Mouse (Mus musculus) T-helper 17 cell (primary cell): Measurements from ENCODE around the gene Lrrn2.

Experiments used
- in situ Hi-C, 2 experiments: fragments of 300-600 bp; cut with MboI, MseI; formaldehyde crosslinking; loops; 1 replicate in 1 of 2; 2 replicates in 1 of 2; pipeline ENCODE4 v1.15.1; 2025; ENCODE audit warnings: high pct_unique_total_duplicates in 2 of 2

Lrrn2 gene

DNA sequence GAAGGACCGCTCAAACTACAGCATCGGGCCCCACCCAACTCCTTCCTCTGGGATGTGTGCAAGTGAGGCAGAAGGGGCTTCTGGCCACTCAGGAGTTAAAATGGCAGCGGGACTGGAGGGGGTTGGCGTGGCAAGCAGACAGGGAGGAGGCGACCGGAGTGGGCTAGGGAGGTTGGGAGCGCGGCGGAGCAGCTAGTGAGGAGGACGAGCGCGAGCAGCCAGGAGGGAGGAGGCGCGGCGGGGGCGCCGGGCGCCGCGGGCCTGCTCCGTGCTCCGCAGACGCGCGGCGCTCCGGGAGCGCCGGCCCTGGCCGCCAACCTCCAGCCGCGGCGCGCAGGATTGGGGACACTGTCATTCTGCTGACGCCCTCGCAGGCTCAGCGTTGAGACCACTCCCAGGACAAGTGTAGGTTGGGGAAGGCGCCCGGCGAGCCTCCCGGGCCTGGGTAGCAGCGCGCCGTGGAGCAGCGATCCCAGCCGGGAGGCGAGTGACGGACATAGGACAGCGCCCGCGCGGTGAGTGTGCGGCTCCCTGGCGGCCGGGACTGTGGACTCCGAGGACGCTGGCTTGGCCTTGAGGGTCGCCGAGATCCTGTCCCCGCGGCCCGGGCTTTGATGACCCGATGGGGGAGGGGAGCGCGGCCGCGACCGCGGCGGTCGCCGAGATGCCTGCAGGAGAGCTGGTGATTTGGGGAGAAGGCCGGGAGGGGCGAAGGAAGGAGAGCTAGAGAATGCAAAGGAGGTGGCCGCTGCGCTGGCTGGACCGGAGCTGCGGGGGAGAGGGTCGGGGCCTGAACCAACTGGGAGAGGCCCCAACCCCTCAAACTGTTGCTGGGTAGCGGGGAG lies at the start of gene Lrrn2:
TSS of gene Lrrn2 (plus strand) at position 113 of the 845 bp plus-strand sequence.
- in situ Hi-C loops: no loop called here

GRCm38 (mm10) chr1:132831963-132832362 lies 48.1 kb upstream of the Lrrn2 start:
- in situ Hi-C loops: no loop called here

- in situ Hi-C loops: no loop called here
Observed at GRCm38 (mm10) chr1:132834037-132834436, 46.0 kb upstream of the Lrrn2 start.

DNA sequence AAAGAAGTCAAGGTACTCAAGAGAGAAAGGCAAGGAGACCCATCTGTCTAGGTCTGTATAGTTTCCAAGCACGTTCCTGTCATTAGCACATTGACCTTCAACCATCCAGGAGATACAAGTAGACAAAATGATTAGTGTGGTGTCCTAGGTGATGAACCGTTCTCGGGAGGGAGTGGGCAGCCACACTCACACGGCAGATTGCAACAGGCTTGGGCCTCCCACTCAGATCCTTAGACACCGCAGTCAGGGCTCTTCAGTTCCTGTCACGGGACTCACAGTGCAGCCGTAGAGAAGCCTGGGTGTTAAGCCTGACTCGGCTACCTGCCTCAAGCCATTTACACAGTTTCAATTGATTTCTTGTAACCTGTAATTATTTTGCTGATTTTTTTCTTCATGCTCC lies 43.2 kb upstream of the Lrrn2 start:
- in situ Hi-C loops: no loop called here

DNA sequence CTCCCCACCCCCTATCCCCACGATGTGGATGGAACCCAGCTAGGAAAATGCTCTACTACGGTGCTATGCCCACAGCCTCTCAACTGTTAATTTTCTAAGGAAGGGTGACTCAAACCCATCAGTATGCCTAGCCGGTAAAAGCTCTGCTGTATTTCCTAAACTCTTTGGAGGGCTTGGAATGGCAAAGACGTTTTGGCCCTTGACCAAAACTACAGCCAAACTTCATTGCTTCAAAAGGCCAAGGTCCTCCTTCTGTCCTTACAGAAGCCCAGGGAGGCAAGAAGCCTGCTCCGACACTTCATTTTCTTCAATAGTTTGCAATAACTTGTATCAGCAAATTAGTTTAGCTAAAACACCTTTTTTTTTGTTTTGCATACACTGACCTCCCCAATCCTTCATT lies 42.4 kb upstream of the Lrrn2 start:
- in situ Hi-C loops: no loop called here

GRCm38 (mm10) chr1:132838371-132838770 lies 41.7 kb upstream of the Lrrn2 start:
- in situ Hi-C loops: no loop called here

DNA sequence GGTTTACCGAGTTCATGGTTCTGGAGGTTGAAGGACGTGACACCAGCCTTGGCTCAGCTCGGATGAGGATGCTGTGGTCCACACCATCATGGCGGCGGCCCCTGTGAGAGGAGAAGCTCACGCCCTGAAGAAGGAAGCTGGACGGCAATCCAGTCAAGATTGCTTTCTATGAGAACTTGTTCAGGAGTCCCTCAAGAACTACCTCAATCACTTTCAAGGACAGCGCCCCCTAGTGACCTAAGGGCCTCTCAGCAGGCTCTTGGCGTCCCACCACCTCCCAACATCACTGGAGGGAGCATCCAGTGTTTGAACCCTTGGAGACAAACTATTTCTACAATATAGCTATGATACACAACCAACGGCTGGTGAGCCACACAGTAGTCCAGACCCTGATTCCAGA lies 36.5 kb upstream of the Lrrn2 start:
- in situ Hi-C loops: no loop called here

- in situ Hi-C loops: no loop called here
Observed at GRCm38 (mm10) chr1:132844088-132844804, 35.8 kb upstream of the Lrrn2 start.

DNA sequence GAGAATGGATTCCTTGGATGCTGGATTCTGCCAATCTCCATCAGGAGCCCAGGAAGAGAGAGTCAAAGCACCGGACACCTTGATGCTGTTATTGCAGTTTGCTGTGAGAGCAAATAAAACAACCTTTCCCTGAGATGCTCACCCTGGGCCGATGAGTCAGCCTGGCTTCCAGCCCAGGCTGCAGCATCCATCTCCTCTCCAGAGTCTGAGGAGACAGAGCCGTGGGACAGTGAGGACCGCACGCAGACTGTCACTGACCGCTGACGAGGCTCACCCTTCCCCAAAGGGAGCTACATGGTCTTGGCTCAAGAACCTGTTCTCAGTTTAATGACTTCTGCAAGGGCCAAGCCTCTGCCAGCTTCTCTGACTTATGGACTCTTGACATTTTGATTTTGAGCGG lies 34.3 kb upstream of the Lrrn2 start:
- in situ Hi-C loops: no loop called here

- in situ Hi-C loops: no loop called here
Observed at GRCm38 (mm10) chr1:132850809-132851208, 29.3 kb upstream of the Lrrn2 start.

DNA sequence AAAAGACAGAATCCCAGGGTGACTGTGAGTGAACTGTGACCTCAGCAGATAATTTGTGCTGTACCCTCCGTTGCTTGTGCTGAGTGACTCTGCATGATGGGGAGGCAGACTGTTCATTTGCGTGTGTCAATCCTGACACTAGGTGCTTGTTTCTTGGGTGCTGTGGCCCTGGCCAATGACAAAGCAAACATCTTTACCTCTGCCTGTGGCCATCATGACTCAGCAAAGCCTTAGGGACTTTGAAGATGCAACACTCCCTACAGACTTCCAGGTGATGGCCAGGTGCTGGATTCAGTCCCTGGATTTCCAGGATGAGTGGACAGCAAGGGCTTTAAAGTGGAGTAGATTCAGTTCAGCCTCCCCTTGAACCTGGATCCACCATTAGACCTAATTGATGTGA lies 28.8 kb upstream of the Lrrn2 start:
- in situ Hi-C loops: no loop called here

- in situ Hi-C loops: no loop called here
Observed at GRCm38 (mm10) chr1:132851771-132852170, 28.3 kb upstream of the Lrrn2 start.

DNA sequence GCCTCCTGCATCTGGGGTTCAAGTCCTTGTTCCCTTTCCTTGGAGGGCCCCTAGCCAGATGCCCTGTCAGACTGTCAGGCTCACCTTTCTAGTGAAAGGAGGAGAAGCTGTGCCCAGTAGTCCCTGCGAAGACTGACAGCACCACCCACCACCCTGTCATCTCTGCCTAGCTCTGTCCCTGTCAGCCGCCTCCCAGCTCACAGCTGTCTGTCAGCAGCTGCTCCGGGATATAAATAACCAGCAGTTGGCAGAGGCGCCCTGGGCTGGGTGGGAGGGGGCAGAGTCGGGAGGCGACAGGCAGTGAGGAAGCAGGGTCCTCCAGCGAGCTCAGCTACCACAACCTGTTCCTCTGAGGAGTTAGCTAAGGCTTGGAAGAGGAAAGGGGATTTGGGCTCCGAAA lies 26.8 kb upstream of the Lrrn2 start:
- in situ Hi-C loops: no loop called here

GRCm38 (mm10) chr1:132858516-132859383 lies 21.3 kb upstream of the Lrrn2 start:
- in situ Hi-C loops: no loop called here

- in situ Hi-C loops: no loop called here
Observed at GRCm38 (mm10) chr1:132864220-132864619, 15.9 kb upstream of the Lrrn2 start.

GRCm38 (mm10) chr1:132865585-132865984 lies 14.5 kb upstream of the Lrrn2 start:
- in situ Hi-C loops: no loop called here

- in situ Hi-C loops: no loop called here
Observed at GRCm38 (mm10) chr1:132870327-132870726, 9.7 kb upstream of the Lrrn2 start.

DNA sequence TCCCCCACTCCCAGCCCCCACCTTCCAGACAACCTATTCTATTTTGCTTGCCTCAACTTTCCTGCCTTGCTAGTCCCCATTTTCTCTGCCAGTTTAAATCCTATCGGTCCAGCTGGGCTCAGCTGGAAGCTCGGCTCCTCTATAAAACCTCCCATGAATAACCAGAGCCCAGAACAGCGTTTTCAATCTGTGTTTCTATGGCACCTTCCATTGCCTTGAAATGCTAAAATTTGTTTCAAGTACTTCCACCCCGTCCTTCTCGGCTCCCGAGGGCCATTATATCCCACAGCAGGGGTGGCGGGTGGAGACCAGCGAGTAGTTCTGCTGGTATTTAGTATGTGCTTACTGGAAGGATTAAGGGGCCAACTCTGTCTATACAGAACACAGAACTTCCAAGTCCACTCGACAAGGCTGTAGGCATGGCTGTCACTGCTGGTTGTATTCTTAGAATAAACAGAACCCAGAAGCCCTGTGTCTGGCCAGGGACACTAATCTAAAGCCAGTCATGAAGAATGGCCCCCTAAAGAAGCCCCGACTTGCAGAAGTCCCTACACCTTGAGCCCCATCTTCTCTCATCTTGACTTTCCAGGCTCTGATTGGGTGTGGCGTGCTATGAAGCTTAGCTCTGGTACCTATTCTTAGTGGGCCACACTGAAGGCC lies 992 bp upstream of the Lrrn2 start:
- in situ Hi-C loops: no loop called here

- in situ Hi-C loops: no loop called here
Observed at GRCm38 (mm10) chr1:132879801-132880160, 292 bp upstream of the Lrrn2 start.

DNA sequence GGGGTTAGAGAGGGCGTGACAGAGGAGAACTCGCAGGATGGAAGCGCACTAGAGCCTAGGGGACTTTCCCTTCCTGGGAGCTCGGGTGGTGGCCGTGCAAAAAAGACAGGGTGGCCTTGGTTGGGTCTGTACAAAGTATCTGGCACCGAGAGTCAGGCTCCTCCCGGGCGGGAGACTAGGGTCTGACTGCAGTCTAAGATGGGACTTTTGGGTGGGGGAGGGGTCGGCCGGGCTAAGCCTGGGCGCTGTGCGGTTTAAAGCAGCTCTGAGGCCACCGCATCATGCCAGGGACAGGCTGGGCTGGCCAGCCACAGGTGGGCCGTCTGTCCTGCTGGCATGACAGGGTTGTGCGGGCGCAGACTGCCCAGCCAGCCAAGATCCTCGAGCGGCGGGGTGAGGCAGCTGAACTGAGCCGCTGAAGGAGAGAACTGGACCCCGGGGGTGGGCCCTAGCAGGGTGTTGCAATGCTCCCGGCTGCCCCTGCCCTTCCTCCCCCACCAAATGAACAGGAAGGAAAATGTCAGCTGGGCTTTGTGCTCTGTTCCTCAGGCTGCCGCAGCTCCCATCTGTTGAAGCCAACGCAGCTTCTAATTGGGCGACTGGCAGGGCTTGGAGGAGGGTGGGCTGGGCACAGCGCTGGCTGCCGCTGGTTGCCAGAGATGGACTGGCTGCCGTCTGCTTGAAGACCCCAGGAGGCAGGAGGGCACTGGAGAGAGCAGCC lies 1.1 kb downstream of the Lrrn2 start:
- in situ Hi-C loops: no loop called here

DNA sequence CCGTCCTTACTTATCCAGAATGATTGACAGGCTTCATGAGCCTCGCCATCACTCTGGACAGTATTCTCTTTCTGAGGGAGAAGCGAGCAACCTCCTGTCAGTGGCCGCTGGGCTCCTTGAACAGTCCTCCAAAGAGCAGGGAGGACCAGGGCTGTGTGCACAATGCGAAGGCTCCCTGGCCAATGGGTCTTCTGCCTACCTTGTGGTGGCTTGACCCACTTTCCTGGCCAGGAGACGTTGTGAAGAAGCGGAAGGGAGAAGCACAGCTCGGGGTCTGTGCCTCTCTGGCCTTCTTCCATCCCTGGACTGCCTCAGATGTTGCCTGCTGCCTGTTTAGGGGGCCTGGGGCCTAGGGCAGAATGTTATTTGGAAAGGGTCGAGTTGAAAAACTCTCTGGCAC lies 1.8 kb downstream of the Lrrn2 start:
- in situ Hi-C loops: no loop called here
